Mouse (Mus musculus) thymus, adult 2 months (tissue): ENCODE data around the gene Apcs.

ENCODE experiments used
- CTCF ChIP-seq: fragments of 200-500 bp; IDR thresholded peaks from 2 replicates; pipeline ENCODE4 v1.5.1; 2012; ENCODE audit warnings: mild to moderate bottlenecking, control low read depth, low read length, moderate library complexity, borderline replicate concordance; ENCODE audit not compliant: control insufficient read depth, poor library complexity, insufficient read depth; ENCODE audit errors: extremely low read depth
- POLR2A ChIP-seq: fragments of 200-500 bp; IDR thresholded peaks from 2 replicates; pipeline ENCODE4 v1.6.1; 2012; ENCODE audit warnings: mild to moderate bottlenecking, low read length, control low read depth, moderate library complexity; ENCODE audit not compliant: control insufficient read depth, poor library complexity, insufficient read depth; ENCODE audit errors: extremely low read depth

DNA sequence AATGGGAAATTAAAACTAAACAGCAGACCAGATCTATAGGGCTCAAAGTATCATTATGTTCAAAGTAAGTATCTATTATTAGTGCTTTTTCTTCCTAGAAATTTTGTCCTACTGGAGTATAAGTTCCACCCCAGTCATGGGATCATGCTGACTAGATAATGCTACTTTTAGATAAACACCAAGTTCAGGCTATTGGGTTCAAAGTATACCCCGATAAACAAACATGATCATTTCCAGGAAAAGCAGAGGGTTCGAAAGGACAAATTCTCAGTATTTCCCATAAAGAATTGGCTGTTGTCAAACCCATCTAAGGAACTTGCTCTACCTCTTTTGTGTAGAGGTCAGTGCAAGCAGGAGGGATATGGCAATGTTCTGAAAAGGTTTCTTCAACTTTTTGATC lies 37.4 kb upstream of the Apcs start:
- TF ChIP-seq CTCF (no peak), POLR2A (no peak)
